Mouse (Mus musculus) liver, embryonic 18 days (tissue): Measurements from ENCODE around the gene Ang6. TPM values are rescaled to one million over a fixed set of nuclear protein-coding genes. Genes with fewer than 3 reads are reported as not detected.

Experiments used
- polyA plus RNA-seq: library from polyadenylated mRNA; depleted of rRNA; stranded (reverse); fragments of >200 nt; gene quantifications from 2 replicates; pipeline ENCODE4 v1.2.3, GENCODE M21; 2012; rRNA removed

The Ang6 gene
- polyA plus RNA-seq: not detected in 2 replicates

DNA sequence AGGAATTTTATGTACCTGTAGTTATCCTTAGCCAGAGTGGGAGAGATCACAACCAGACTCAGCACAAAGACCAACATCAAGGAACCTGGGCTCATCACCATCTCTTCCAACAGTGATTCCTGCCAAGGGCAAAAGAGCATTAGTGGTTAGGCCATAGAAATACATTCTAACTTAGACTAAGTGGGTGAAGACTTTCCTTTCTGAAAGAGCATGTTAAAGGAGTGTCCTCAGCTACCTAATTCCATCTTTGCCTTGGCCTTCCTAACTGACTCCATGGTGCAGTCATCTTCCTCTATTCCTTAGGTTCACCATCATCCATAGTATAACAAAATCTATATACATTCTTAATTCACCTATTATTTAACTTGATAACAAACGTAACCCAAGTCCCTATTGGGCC lies at the start of gene Ang6:
TSS of gene Ang6 (minus strand) at position 101 of the 400 bp plus-strand sequence.

DNA sequence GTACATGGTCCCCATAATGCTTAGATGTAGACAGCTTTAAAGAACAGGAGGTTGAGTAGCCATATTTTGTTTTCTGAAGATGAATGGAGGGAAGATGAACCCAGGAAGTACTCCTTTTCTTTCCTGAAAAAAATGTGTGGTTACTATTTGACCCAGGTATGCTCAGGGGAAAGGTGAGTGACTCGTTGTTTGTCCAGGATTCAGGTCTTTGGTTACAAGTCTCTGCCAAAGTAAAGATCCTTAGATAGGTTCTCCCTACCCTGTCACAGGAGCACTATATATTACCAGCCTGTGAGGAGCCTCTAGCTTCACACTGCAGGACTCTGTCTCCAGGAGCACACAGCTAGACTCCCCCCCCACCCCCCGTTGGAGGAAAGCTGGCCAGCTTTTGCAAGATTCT lies 45.3 kb downstream of the Ang6 start, which contains the start of gene Ang5:
TSS of gene Ang5 (plus strand) at position 301 of the 400 bp plus-strand sequence.

Other genes with a start within 250 kb of the Ang6 start
- gene Gm8180, start 217.5 kb downstream of the Ang6 start, polyA plus RNA-seq: not detected in 2 replicates
- gene Ear1, start 126.8 kb downstream of the Ang6 start, polyA plus RNA-seq: 36.8 and 54.4 TPM in 2 replicates
- not detected in 2 replicates for gene Ear10, start 78.7 kb downstream of the Ang6 start, polyA plus RNA-seq
- 7.9 and 13.7 TPM in 2 replicates for gene Gm8113, start 76.9 kb downstream of the Ang6 start, polyA plus RNA-seq
- gene Ang5, start 45.2 kb downstream of the Ang6 start, polyA plus RNA-seq: not detected in 2 replicates
- 64.4 and 83.0 TPM in 2 replicates for gene Ear2, start 100.4 kb upstream of the Ang6 start, polyA plus RNA-seq
- not detected in 2 replicates for gene Gm3327, start 121.6 kb upstream of the Ang6 start, polyA plus RNA-seq
- not detected in 2 replicates for gene Gm8212, start 195.4 kb upstream of the Ang6 start, polyA plus RNA-seq
- gene 4930503E14Rik, start 211.0 kb upstream of the Ang6 start, polyA plus RNA-seq: not detected in 2 replicates